Mouse (Mus musculus) heart, embryonic 11.5 days (tissue): Measurements from ENCODE around the gene Hspa12a. TPM values are rescaled to one million over a fixed set of nuclear protein-coding genes. Genes with fewer than 3 reads are reported as not detected.
"Not testable (repeated sequence)": the region's sequence is repeated elsewhere in the genome, so short reads cannot be mapped to it uniquely, and the experiment has no call there.

Source experiments
- ATAC-seq: fragments of 200-750 bp; cut with Nextera tagmentation; replicated peaks from 2 replicates; pipeline ENCODE4 v1.8.0; 2017; ENCODE audit warnings: moderate library complexity; ENCODE audit not compliant: insufficient number of reproducible peaks, low FRiP score, low TSS enrichment
- H3K27ac ChIP-seq: fragments of 300-500 bp; sonication (generic); 2 replicates; pipeline ENCODE4 v1.5.1; 2014; ENCODE audit warnings: mild to moderate bottlenecking, low read depth, low read length
- H3K27me3 ChIP-seq: fragments of 300-500 bp; sonication (generic); 2 replicates; pipeline ENCODE4 v1.6.1; 2014; ENCODE audit warnings: mild to moderate bottlenecking, low read length, mixed read lengths; ENCODE audit not compliant: control insufficient read depth, insufficient read depth
- H3K36me3 ChIP-seq: fragments of 300-500 bp; sonication (generic); 2 replicates; pipeline ENCODE4 v1.6.1; 2014; ENCODE audit warnings: mild to moderate bottlenecking, low read length, moderate library complexity, mixed read lengths; ENCODE audit not compliant: control insufficient read depth, insufficient read depth
- H3K4me1 ChIP-seq: fragments of 300-500 bp; sonication (generic); 2 replicates; pipeline ENCODE4 v1.6.1; 2014; ENCODE audit warnings: low read length; ENCODE audit not compliant: control insufficient read depth, insufficient read depth
- H3K4me2 ChIP-seq: fragments of 300-500 bp; sonication (generic); 2 replicates; pipeline ENCODE4 v1.6.1; 2014; ENCODE audit warnings: mild to moderate bottlenecking, moderate library complexity
- H3K4me3 ChIP-seq: fragments of 300-500 bp; sonication (generic); 2 replicates; pipeline ENCODE4 v1.5.1; 2014; ENCODE audit warnings: low read depth, low read length
- H3K9ac ChIP-seq: fragments of 300-500 bp; sonication (generic); 2 replicates; pipeline ENCODE4 v1.6.1; 2014; ENCODE audit warnings: mild to moderate bottlenecking, low read depth, low read length, moderate library complexity
- H3K9me3 ChIP-seq: fragments of 300-500 bp; sonication (generic); replicated peaks from 2 replicates; pipeline ENCODE4 v1.6.1; 2016; ENCODE audit warnings: low read length; ENCODE audit not compliant: control insufficient read depth
- WGBS: fragments of 180-500 bp; shearing (Covaris S2); extraction: QIAGEN DNeasy Blood & Tissue Kit; methylation state at CpG from one replicate; pipeline ENCODE4 v1.1.7; 2014; ENCODE audit not compliant: insufficient replicate concordance; 5-methylcytosine and 5-hydroxymethylcytosine counted together
- polyA plus RNA-seq: library from polyadenylated mRNA; unstranded; fragments of >200 nt; fragmentation: Nextera tagmentation; extraction: Ambion mirVana; gene quantifications from 2 replicates; pipeline ENCODE4 v1.2.1, GENCODE M21; 2014

The Hspa12a gene
- polyA plus RNA-seq, 1 experiment from 2014 or later, result 4.6 TPM

GRCm38 (mm10) chr19:58903899-58904327 is 39.5 kb downstream of the Hspa12a start:
- Histone ChIP-seq H3K4me3 (peak overlapping the region; percentile 18; the same call in 1 of the 2 replicates), H3K9ac (no peak overlapping the region), H3K36me3 (no peaks in the 10 kb centered on the region), H3K27me3 (no peaks in the 10 kb centered on the region), H3K4me2 (peak overlapping the region; percentile 61), H3K9me3 (no peaks in the 10 kb centered on the region), H3K27ac (no peak overlapping the region), H3K4me1 (no peaks in the 10 kb centered on the region; the same call in 1 of the 2 replicates)
- WGBS, result 2% methylated on average over 11 of the region's 11 CpGs
- no peak; the same call in 1 of the 2 replicates for ATAC-seq

DNA sequence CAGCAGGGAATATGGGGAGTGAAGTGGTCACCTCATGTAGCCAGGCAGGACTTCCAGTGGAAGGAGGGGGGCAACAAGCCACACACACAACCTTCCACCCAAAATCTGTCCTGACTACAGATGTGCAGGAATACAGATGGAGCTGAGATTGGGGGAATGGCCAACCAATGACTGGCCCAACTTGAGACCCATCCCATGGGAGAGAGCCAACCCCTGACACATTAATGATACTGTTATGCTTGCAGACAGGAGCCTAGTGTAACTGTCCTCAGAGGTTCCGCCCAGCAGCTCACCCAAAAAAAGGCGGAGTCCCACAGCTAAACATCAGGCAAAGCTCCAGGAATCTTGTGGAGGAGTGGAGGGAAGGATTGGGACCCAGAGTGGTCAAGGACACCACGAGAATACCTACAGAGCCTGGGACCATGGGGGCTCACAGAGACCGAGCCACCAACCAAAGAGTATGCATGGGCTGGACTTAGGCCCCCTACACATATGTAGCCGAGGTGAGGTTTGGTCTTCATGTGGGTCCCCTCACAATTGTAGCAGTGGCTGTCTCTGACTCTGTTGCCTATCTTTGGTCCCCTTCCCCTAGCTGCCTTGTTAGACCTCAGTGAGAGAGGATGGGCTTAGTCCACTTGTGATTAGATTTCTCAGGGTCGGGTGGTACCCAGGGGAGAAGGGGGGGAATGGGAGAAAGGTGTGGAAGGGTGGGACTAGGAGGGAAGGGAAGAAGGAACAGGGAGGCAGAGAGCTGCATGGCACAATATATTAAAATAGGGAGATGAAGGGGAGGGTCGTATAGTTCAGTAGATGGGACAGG is 40.2 kb downstream of the Hspa12a start:
- Histone ChIP-seq H3K4me2 (peak overlapping the region; percentile 61), H3K27me3 (no peaks in the 10 kb centered on the region), H3K27ac (no peak overlapping the region), H3K36me3 (no peaks in the 10 kb centered on the region), H3K4me3 (peak overlapping the region; percentile 18; the same call in 1 of the 2 replicates), H3K9me3 (no peaks in the 10 kb centered on the region), H3K4me1 (no peaks in the 10 kb centered on the region; the same call in 1 of the 2 replicates), H3K9ac (no peak overlapping the region)
- WGBS, result 46% methylated on average over 7 of the region's 7 CpGs
- ATAC-seq, result no peak

- H3K4me1 ChIP-seq, H3K9me3 ChIP-seq, H3K9ac ChIP-seq, H3K27ac ChIP-seq, H3K27me3 ChIP-seq, H3K4me2 ChIP-seq, H3K36me3 ChIP-seq, H3K4me3 ChIP-seq, ATAC-seq: not testable (repeated sequence)
- WGBS, result 81% methylated on average over 10 of the region's 10 CpGs
Measured at GRCm38 (mm10) chr19:58900471-58900870, 43.0 kb downstream of the Hspa12a start.

- no peak for ATAC-seq
- Histone ChIP-seq H3K9me3 (0 out of 2 replicates have a peak, but pooled peaks cover 2% of the 10 kb centered on the region), H3K4me3 (no peak overlapping the region), H3K36me3 (no peaks in the 10 kb centered on the region), H3K4me2 (no peak overlapping the region), H3K27ac (no peak overlapping the region), H3K27me3 (no peaks in the 10 kb centered on the region), H3K9ac (no peak overlapping the region), H3K4me1 (no peaks in the 10 kb centered on the region)
- WGBS, result 60% methylated on average over 3 of the region's 3 CpGs
Measured at GRCm38 (mm10) chr19:58896216-58896615, 47.2 kb downstream of the Hspa12a start.

DNA sequence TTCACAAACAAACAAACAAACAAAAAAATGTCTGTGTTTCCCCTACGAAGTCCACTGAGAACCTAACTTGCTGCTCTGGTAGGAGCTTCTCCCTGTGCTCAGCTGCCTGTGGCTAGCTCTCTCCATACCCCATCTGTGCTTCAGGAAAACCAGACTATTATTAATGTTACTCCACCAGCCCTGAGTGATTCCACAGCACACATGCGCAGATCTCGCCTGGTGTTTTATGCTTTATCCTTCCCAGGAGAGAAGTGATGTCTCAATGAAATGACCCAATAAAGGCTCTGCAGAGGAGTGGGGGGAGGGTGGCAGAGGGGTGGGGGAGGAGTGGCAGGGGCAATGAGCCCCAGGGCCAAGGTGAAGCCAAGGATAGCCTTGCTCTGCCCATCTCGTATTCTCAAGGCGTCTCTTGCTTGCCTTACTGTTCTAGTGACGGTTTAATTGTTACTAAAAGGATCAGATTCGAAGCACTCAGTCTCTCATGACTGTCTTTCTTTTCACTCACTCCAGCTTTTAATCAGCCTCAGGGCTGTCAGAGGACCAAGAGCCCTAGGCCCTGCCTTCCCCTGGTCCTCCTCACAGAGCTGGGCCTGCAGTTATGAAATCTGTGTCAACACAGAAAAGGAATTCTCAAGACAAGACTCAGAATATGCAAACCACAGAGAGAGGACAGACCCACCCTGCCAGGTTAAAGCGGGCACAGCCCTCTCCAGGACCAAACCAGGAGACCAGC is 54.0 kb downstream of the Hspa12a start:
- no peak for ATAC-seq
- Histone ChIP-seq H3K36me3 (no peaks in the 10 kb centered on the region), H3K4me3 (no peak overlapping the region), H3K4me1 (no peaks in the 10 kb centered on the region), H3K27ac (no peak overlapping the region), H3K4me2 (no peak overlapping the region), H3K9ac (no peak overlapping the region), H3K27me3 (no peaks in the 10 kb centered on the region), H3K9me3 (no peaks in the 10 kb centered on the region)
- WGBS, result 73% methylated on average over 8 of the region's 8 CpGs

- H3K4me2 ChIP-seq, result no peak overlapping the region
- H3K4me1 ChIP-seq, result peaks cover 10% of the 10 kb centered on the region; the same call in 1 of the 2 replicates
- H3K9ac ChIP-seq, result no peak overlapping the region
- ATAC-seq, result no peak
- no peaks in the 10 kb centered on the region for H3K9me3 ChIP-seq
- H3K27me3 ChIP-seq, result no peaks in the 10 kb centered on the region
- no peak overlapping the region for H3K27ac ChIP-seq
- no peaks in the 10 kb centered on the region for H3K36me3 ChIP-seq
- no peak overlapping the region for H3K4me3 ChIP-seq
- WGBS, result 59% methylated on average over 7 of the region's 7 CpGs
Measured at GRCm38 (mm10) chr19:58886467-58886866, 57.0 kb downstream of the Hspa12a start.

- WGBS, result 70% methylated on average over 3 of the region's 3 CpGs
Measured at GRCm38 (mm10) chr19:58883451-58883850, 60.0 kb downstream of the Hspa12a start.

DNA sequence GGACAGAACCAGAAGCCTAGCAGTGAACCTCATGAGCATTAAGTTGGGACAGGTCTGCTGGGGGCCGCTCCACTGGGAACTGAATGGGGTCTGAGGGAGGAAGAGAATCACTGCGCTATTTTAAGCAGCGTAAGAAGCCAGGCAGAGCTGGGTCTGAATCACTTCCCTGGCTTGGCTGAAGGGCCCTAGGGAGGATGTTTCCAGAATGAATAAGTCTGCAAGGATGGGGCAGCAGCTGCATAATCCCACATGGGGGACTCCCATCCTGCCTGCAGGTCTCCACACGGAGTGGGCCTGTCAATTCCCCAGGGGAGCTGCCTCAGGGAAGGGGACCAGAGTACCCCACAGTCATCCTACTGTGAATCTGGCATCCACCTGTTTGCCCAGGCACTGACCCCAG is 61.1 kb downstream of the Hspa12a start:
- H3K4me2 ChIP-seq, result no peak overlapping the region
- H3K27me3 ChIP-seq, result no peaks in the 10 kb centered on the region
- no peaks in the 10 kb centered on the region for H3K36me3 ChIP-seq
- H3K27ac ChIP-seq, result no peak overlapping the region
- H3K9me3 ChIP-seq, result no peaks in the 10 kb centered on the region
- no peak overlapping the region for H3K9ac ChIP-seq
- 48% methylated on average over 4 of the region's 4 CpGs for WGBS
- ATAC-seq, result no peak
- peaks cover 21% of the 10 kb centered on the region for H3K4me1 ChIP-seq
- H3K4me3 ChIP-seq, result no peak overlapping the region

More at GRCm38 (mm10) chr19:58883451-58883850, 60.0 kb downstream of the Hspa12a start:
- H3K9me3 ChIP-seq, result no peaks in the 10 kb centered on the region
- no peak overlapping the region for H3K4me2 ChIP-seq
- no peak overlapping the region for H3K4me3 ChIP-seq
- peaks cover 17% of the 10 kb centered on the region for H3K4me1 ChIP-seq
- H3K36me3 ChIP-seq, result no peaks in the 10 kb centered on the region
- no peak for ATAC-seq
- no peak overlapping the region for H3K9ac ChIP-seq
- no peaks in the 10 kb centered on the region for H3K27me3 ChIP-seq
- H3K27ac ChIP-seq, result no peak overlapping the region
